Mouse (Mus musculus) neutrophil, adult 5-6 weeks (primary cell): ENCODE results near the gene Gen1. TPM values are rescaled to one million over a fixed set of nuclear protein-coding genes. Genes with fewer than 3 reads are reported as not detected.

Source experiments
- ATAC-seq: fragments of 151-379, 151-347 bp; 2 replicates; pipeline ENCODE4 v1.8.0; 2017; ENCODE audit warnings: mild to moderate bottlenecking, moderate TSS enrichment; ENCODE audit not compliant: insufficient number of reproducible peaks, poor library complexity, low FRiP score, severe bottlenecking; ENCODE audit errors: extremely low read depth
- total RNA-seq: library from RNA; stranded (forward); fragments of 200-1000 nt; gene quantifications from 2 replicates; pipeline ENCODE4 v1.2.3, GENCODE M21; 2017

Gene Gen1
- total RNA-seq, 1 experiment from 2014 or later: 1.2 TPM

GRCm38 (mm10) chr12:11198026-11198425, 67.6 kb downstream of the Gen1 start:
- ATAC-seq: no peak

- no peak for ATAC-seq
Measured at GRCm38 (mm10) chr12:11196830-11197229, 68.8 kb downstream of the Gen1 start.

- peak; percentile 81 for ATAC-seq
Measured at GRCm38 (mm10) chr12:11196142-11196597, 69.4 kb downstream of the Gen1 start.

- ATAC-seq: no peak
Measured at GRCm38 (mm10) chr12:11195031-11195430, 70.6 kb downstream of the Gen1 start.

Other genes with a start within 250 kb of the Gen1 start
- gene Kcns3, start 114.7 kb downstream of the Gen1 start, total RNA-seq: not detected in 2 replicates
- 2.2 TPM in 1 of 2 replicates, not detected in the other for gene Msgn1, start 56.8 kb downstream of the Gen1 start, total RNA-seq
- 101 and 102 TPM in 2 replicates for gene Smc6, start 85 bp upstream of the Gen1 start, total RNA-seq
- not detected in 2 replicates for gene Vsnl1, start 170.8 kb upstream of the Gen1 start, total RNA-seq
- 0.12 TPM in 1 of 2 replicates, not detected in the other for gene Rad51ap2, start 190.3 kb upstream of the Gen1 start, total RNA-seq